Mouse (Mus musculus) 3T3-L1 (cell line): ENCODE measurements around the gene Elovl6.

Experiments used
- DNase-seq: peaks from one replicate; pipeline ENCODE4 v3.0.0-alpha.2; 2015; ENCODE audit warnings: low read depth, low spot score

Gene Elovl6

GRCm38 (mm10) chr3:129565458-129565857, 33.3 kb downstream of the Elovl6 start:
- no peak for DNase-seq

GRCm38 (mm10) chr3:129566013-129566412, 33.9 kb downstream of the Elovl6 start:
- no peak for DNase-seq

GRCm38 (mm10) chr3:129566876-129567275, 34.7 kb downstream of the Elovl6 start:
- DNase-seq: no peak

- no peak for DNase-seq
These were observed 36.4 kb downstream of the Elovl6 start for GRCm38 (mm10) chr3:129568506-129568905.

DNA sequence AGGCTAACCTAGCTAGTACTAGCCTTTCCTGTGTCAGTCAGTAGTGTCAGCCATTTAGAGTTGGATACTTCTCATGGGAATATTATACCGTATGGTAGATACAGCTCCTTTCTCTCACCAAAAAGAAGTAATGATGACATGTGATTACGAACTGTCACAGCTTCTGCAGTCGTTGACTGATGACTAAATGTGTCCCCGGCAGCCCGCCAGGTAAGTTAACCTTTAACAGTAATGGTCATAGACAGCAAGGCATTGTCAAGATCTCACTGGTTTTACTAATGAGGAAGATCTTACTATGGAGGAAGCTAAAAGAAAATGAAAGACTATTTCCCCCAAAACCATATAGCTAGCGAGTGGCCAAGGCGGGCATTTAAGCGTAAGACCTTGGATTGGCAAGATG, 38.8 kb downstream of the Elovl6 start:
- DNase-seq: no peak

DNA sequence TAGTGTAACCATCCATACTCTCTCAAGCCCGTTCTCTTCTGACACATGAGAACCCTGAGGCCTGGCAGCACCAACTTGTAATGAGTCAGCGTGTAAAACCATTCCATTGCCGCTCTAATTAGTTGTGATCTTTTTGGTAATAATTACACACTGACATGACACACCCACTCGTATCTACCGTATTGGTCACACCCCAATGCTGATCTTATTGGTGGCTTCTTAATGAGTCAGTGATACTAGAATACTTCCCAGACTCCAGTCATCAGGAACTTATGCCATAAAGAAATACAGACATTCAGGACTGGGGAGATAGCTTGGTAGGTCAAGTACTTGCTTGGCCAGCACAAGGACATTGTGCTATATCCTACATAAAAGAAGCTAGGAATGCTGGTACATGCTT, 39.5 kb downstream of the Elovl6 start:
- no peak for DNase-seq

DNA sequence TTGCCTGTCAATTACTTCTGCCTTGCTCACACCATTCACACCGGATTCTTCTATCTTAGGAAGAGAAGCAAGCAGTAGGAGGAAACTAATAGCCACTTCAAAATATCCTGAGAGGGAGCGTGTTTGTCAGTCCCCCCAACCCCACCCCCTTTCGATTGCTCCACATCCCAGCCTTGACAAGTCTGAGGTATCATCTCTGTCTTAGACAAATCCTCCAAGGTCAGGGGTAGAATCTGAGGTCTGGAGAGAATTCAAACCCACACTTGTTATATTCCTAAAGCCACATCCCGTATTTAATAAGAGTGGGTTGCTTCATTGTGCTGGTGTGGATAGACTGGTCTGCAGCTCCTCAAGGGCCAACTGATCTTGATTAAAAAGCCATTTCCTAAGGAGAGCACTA, 40.8 kb downstream of the Elovl6 start:
- DNase-seq: no peak

GRCm38 (mm10) chr3:129573609-129574008, 41.5 kb downstream of the Elovl6 start:
- DNase-seq: peak; percentile 28

DNA sequence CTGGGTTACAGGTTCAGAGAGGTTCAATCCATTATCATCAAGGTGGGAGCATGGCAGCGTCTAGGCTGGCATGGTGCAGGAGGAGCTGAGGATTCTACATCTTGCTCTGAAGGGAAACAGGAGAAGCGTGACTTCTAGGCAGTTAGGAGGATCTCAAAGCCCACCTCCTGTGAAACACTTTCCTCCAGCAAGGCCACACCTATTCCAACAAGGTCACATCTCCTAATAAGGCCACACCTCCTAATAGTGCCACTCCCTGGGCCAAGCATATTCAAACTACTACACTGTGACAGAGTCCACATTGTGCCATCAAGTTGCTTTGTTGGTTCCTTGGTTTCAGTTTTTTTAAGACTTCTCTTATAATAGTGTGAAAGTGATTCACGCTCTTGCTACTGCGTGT, 42.9 kb downstream of the Elovl6 start:
- no peak for DNase-seq

DNA sequence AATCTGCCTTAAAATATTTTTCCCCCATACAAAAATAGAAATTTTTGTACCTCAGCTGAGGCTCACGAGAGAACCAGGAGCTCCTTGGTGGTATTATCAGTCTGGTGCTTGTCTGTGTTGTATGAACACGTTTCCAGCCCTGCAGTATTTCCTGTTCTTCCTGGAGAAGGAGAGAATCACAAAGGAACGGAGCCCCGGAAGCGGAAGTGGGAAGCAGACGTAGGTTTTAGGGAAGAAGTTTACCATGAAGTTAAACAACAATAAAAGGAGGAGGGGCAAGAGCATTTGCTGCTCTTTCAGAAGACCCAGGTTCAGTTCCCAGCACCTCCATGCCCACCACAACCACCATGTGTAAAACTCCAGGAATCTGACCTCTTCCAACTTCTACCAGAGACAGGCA, 44.4 kb downstream of the Elovl6 start:
- DNase-seq: no peak

- no peak for DNase-seq
These were observed 46.8 kb downstream of the Elovl6 start for GRCm38 (mm10) chr3:129578741-129579475.

DNA sequence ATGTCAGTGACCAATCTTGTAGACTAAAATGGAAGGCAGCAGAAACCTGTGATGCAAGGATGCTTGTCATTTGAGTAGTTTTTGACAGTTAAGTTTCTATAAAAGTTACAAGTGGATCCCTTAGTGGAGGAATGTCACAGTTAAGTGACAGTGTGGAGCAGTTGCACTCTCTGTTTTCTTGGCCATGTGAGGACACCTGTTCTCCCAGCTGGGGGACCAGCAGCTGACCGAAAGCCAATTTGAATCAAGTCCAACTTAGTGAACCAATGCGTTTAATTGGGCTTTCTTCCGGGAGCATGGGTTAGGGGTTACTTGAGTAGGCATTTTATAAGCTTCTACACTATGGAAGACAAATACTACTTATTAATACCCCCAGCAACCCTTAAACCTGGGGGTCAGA, 48.9 kb downstream of the Elovl6 start:
- no peak for DNase-seq

DNA sequence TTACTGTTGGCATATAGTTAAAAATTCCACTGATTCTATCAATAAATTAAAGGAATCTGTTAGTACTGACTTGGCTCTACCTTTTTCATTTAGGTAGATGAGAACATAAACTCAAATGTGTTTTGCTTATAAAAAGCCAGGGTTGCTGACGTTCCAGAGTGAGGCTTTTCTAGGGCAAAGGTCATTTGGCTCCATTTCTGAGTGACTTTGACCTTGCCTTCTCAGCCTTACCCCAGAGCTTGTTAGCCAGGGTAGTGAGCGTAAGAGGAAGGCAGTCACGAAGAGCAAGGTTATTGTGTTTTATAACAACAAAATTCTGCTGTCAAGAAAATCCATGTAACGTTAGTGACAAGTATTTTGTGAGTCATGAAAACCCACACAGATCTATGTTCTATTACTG, 50.3 kb downstream of the Elovl6 start:
- no peak for DNase-seq

GRCm38 (mm10) chr3:129583290-129583689, 51.1 kb downstream of the Elovl6 start:
- no peak for DNase-seq

- DNase-seq: peak; percentile 10
These were observed 55.8 kb downstream of the Elovl6 start for GRCm38 (mm10) chr3:129587916-129588315.

- peak; percentile 79 for DNase-seq
These were observed 56.6 kb downstream of the Elovl6 start for GRCm38 (mm10) chr3:129588753-129589152.

DNA sequence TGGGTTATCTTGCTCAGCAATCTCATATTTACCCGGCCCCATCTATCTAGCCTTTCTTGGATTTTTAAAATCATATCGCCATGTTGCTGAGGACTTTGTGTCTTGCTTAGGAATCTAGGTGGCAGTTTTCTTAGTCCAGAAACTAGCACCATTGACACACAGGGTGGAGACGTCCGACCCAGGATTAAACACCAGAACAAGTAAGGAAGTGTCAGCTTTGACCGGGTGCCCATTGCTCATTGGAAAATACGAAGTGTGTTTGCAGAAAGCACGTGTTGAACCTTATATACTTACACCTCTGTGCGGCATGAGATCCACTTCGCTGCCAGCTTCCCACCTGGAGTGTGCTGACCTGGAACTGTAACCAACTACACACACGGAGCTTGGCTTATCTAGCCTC, 57.5 kb downstream of the Elovl6 start:
- DNase-seq: no peak

GRCm38 (mm10) chr3:129590548-129591226, 58.5 kb downstream of the Elovl6 start:
- no peak for DNase-seq

DNA sequence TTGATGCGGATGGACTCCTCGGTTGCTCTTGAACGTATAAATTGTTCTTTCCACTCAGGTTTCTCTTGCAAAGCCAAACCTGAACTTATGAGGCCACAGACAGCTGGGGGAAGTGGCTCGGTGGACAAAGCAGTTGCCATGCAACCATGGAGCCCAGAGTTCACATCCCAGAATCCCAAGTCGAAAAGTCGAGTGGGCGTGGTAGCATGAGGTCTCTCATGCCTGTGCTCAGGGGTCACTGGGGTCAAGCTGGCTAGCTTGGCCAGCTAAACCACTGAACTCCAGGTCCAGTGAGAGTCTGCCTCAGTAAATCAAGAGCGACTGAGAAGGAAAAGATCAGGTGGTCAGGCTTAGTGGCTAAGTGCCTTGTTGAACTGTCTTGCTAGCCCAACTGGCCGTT, 59.1 kb downstream of the Elovl6 start:
- no peak for DNase-seq

GRCm38 (mm10) chr3:129591761-129592160, 59.6 kb downstream of the Elovl6 start:
- DNase-seq: no peak

DNA sequence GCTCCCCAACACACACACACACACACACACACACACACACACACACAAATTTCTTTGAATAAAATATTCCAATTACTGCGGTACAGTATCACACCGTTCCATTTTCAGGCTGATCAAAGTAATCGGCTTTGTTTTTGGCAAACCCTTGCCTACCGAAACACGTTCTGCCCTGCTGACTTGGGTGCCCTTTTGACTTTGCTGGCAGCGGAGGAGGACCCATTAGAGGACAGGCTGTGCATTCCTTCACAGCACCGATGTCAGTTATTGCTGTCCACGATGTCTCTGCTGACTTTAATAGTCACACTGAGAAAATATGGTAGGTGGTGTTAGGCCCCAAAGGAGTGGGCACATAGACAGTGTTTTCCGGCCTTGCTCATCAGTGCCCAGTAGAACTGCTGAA, 60.8 kb downstream of the Elovl6 start:
- DNase-seq: no peak

GRCm38 (mm10) chr3:129593735-129594134, 61.6 kb downstream of the Elovl6 start:
- no peak for DNase-seq

DNA sequence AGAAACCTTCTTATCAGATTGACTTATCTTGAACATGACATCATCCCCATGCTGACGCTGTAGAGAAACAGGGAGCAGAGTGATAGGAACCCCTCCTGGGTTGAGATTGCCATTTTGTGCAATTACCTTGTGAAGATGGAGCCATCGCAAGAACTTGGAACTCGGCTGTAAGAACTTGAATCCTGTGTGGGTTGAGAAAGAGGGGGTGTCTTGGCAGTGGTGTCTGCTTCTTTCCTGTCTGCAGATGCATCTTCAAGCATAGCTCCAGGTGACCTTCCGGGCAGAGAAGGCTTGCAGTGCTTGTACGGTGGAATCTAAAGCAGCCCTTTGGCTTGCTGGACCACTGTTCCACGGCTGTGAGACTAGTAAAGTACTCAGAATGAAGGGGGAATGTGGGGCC, 63.9 kb downstream of the Elovl6 start:
- no peak for DNase-seq
